Mouse (Mus musculus): ENCODE data around the gene Pald1. TPM values are rescaled to one million over a fixed set of nuclear protein-coding genes. Genes with fewer than 3 reads are reported as not detected.

Gene Pald1
- polyA plus RNA-seq, 1 experiment = 36.0 TPM

- Histone ChIP-seq H3K27me3 (ENCODE audit: control insufficient read depth, insufficient read depth, low read length, poor library complexity, severe bottlenecking) (no peaks in the 10 kb centered on the region), H3K4me3 (ENCODE audit: low read depth, low read length) (no peak overlapping the region), H3K4me1 (ENCODE audit: control insufficient read depth, insufficient read depth, low read length) (peaks cover 2% of the 10 kb centered on the region), H3K9ac (ENCODE audit: low read depth, poor library complexity, severe bottlenecking) (no peak overlapping the region), H3K9me3 (replicated peaks; ENCODE audit: control insufficient read depth, insufficient read depth, low read length, poor library complexity, severe bottlenecking) (no peaks in the 10 kb centered on the region), H3K36me3 (ENCODE audit: control insufficient read depth, insufficient read depth, low read length, poor library complexity, severe bottlenecking) (no peaks in the 10 kb centered on the region), H3K27ac (ENCODE audit: insufficient read depth, low read length) (no peak overlapping the region)
- TF ChIP-seq CTCF (IDR thresholded peaks at IDR 0.05; ENCODE audit: low read depth, low read length) (no peak), POLR2A (IDR thresholded peaks at IDR 0.05; ENCODE audit: insufficient read depth, low read length) (no peak), EP300 (IDR thresholded peaks at IDR 0.05; ENCODE audit: insufficient read depth, low read depth, low read length) (no peak)
Measured at GRCm38 (mm10) chr10:61284309-61284708, 99.0 kb downstream of the Pald1 start.

GRCm38 (mm10) chr10:61281115-61281514 lies 102.2 kb downstream of the Pald1 start:
- no peaks in the 10 kb centered on the region for H3K36me3 ChIP-seq (ENCODE audit: control insufficient read depth, insufficient read depth, low read length, poor library complexity, severe bottlenecking)
- no peaks in the 10 kb centered on the region for H3K4me1 ChIP-seq (ENCODE audit: control insufficient read depth, insufficient read depth, low read length)
- no peak overlapping the region for H3K4me3 ChIP-seq (ENCODE audit: low read depth, low read length)
- H3K27ac ChIP-seq (ENCODE audit: insufficient read depth, low read length) = no peak overlapping the region
- TF ChIP-seq EP300 (IDR thresholded peaks at IDR 0.05; ENCODE audit: insufficient read depth, low read depth, low read length) = no peak
- TF ChIP-seq CTCF (IDR thresholded peaks at IDR 0.05; ENCODE audit: low read depth, low read length) = no peak
- no peak for TF ChIP-seq POLR2A (IDR thresholded peaks at IDR 0.05; ENCODE audit: insufficient read depth, low read length)
- H3K9me3 ChIP-seq (replicated peaks; ENCODE audit: control insufficient read depth, insufficient read depth, low read length, poor library complexity, severe bottlenecking) = no peaks in the 10 kb centered on the region
- no peak overlapping the region for H3K9ac ChIP-seq (ENCODE audit: low read depth, poor library complexity, severe bottlenecking)
- H3K27me3 ChIP-seq (ENCODE audit: control insufficient read depth, insufficient read depth, low read length, poor library complexity, severe bottlenecking) = no peaks in the 10 kb centered on the region

- H3K4me3 ChIP-seq (ENCODE audit: low read depth, low read length) = no peak overlapping the region
- no peaks in the 10 kb centered on the region for H3K36me3 ChIP-seq (ENCODE audit: control insufficient read depth, insufficient read depth, low read length, poor library complexity, severe bottlenecking)
- H3K4me1 ChIP-seq (ENCODE audit: control insufficient read depth, insufficient read depth, low read length) = peaks cover 10% of the 10 kb centered on the region
- no peak overlapping the region for H3K27ac ChIP-seq (ENCODE audit: insufficient read depth, low read length)
- H3K9me3 ChIP-seq (replicated peaks; ENCODE audit: control insufficient read depth, insufficient read depth, low read length, poor library complexity, severe bottlenecking) = no peaks in the 10 kb centered on the region
- no peaks in the 10 kb centered on the region for H3K27me3 ChIP-seq (ENCODE audit: control insufficient read depth, insufficient read depth, low read length, poor library complexity, severe bottlenecking)
- H3K9ac ChIP-seq (ENCODE audit: low read depth, poor library complexity, severe bottlenecking) = no peak overlapping the region
- TF ChIP-seq CTCF (IDR thresholded peaks at IDR 0.05; ENCODE audit: low read depth, low read length) (no peak), EP300 (IDR thresholded peaks at IDR 0.05; ENCODE audit: insufficient read depth, low read depth, low read length) (no peak), POLR2A (IDR thresholded peaks at IDR 0.05; ENCODE audit: insufficient read depth, low read length) (no peak)
Measured at GRCm38 (mm10) chr10:61277918-61278674, 105.2 kb downstream of the Pald1 start.

- Histone ChIP-seq H3K9me3 (replicated peaks; ENCODE audit: control insufficient read depth, insufficient read depth, low read length, poor library complexity, severe bottlenecking) (no peaks in the 10 kb centered on the region), H3K27me3 (ENCODE audit: control insufficient read depth, insufficient read depth, low read length, poor library complexity, severe bottlenecking) (no peaks in the 10 kb centered on the region), H3K36me3 (ENCODE audit: control insufficient read depth, insufficient read depth, low read length, poor library complexity, severe bottlenecking) (no peaks in the 10 kb centered on the region), H3K27ac (ENCODE audit: insufficient read depth, low read length) (no peak overlapping the region), H3K9ac (ENCODE audit: low read depth, poor library complexity, severe bottlenecking) (no peak overlapping the region), H3K4me1 (ENCODE audit: control insufficient read depth, insufficient read depth, low read length) (peaks cover 10% of the 10 kb centered on the region), H3K4me3 (ENCODE audit: low read depth, low read length) (no peak overlapping the region)
- TF ChIP-seq EP300 (IDR thresholded peaks at IDR 0.05; ENCODE audit: insufficient read depth, low read depth, low read length) (no peak), POLR2A (IDR thresholded peaks at IDR 0.05; ENCODE audit: insufficient read depth, low read length) (no peak), CTCF (IDR thresholded peaks at IDR 0.05; ENCODE audit: low read depth, low read length) (no peak)
Measured at GRCm38 (mm10) chr10:61277051-61277450, 106.3 kb downstream of the Pald1 start.

- H3K27ac ChIP-seq (ENCODE audit: insufficient read depth, low read length) = no peak overlapping the region
- H3K9ac ChIP-seq (ENCODE audit: low read depth, poor library complexity, severe bottlenecking) = no peak overlapping the region
- H3K9me3 ChIP-seq (replicated peaks; ENCODE audit: control insufficient read depth, insufficient read depth, low read length, poor library complexity, severe bottlenecking) = no peaks in the 10 kb centered on the region
- TF ChIP-seq EP300 (IDR thresholded peaks at IDR 0.05; ENCODE audit: insufficient read depth, low read depth, low read length) (no peak), POLR2A (IDR thresholded peaks at IDR 0.05; ENCODE audit: insufficient read depth, low read length) (no peak), CTCF (IDR thresholded peaks at IDR 0.05; ENCODE audit: low read depth, low read length) (peak; percentile 58)
- peaks cover 10% of the 10 kb centered on the region for H3K4me1 ChIP-seq (ENCODE audit: control insufficient read depth, insufficient read depth, low read length)
- no peaks in the 10 kb centered on the region for H3K36me3 ChIP-seq (ENCODE audit: control insufficient read depth, insufficient read depth, low read length, poor library complexity, severe bottlenecking)
- no peaks in the 10 kb centered on the region for H3K27me3 ChIP-seq (ENCODE audit: control insufficient read depth, insufficient read depth, low read length, poor library complexity, severe bottlenecking)
- H3K4me3 ChIP-seq (ENCODE audit: low read depth, low read length) = no peak overlapping the region
Measured at GRCm38 (mm10) chr10:61275669-61276110, 107.6 kb downstream of the Pald1 start.

GRCm38 (mm10) chr10:61274532-61274931 lies 108.8 kb downstream of the Pald1 start:
- H3K4me1 ChIP-seq (ENCODE audit: control insufficient read depth, insufficient read depth, low read length) = peaks cover 12% of the 10 kb centered on the region
- H3K27me3 ChIP-seq (ENCODE audit: control insufficient read depth, insufficient read depth, low read length, poor library complexity, severe bottlenecking) = no peaks in the 10 kb centered on the region
- no peaks in the 10 kb centered on the region for H3K9me3 ChIP-seq (replicated peaks; ENCODE audit: control insufficient read depth, insufficient read depth, low read length, poor library complexity, severe bottlenecking)
- H3K27ac ChIP-seq (ENCODE audit: insufficient read depth, low read length) = no peak overlapping the region
- H3K4me3 ChIP-seq (ENCODE audit: low read depth, low read length) = no peak overlapping the region
- no peak overlapping the region for H3K9ac ChIP-seq (ENCODE audit: low read depth, poor library complexity, severe bottlenecking)
- TF ChIP-seq EP300 (IDR thresholded peaks at IDR 0.05; ENCODE audit: insufficient read depth, low read depth, low read length) (no peak), POLR2A (IDR thresholded peaks at IDR 0.05; ENCODE audit: insufficient read depth, low read length) (no peak), CTCF (IDR thresholded peaks at IDR 0.05; ENCODE audit: low read depth, low read length) (no peak)
- no peaks in the 10 kb centered on the region for H3K36me3 ChIP-seq (ENCODE audit: control insufficient read depth, insufficient read depth, low read length, poor library complexity, severe bottlenecking)

Measured in ES-Bruce4 (cell line).